Mouse (Mus musculus) megakaryocyte, adult 5-6 weeks (primary cell): ENCODE results near the gene Hspa4. TPM values are rescaled to one million over a fixed set of nuclear protein-coding genes. Genes with fewer than 3 reads are reported as not detected.
"Not testable (repeated sequence)": the region's sequence is repeated elsewhere in the genome, so short reads cannot be mapped to it uniquely, and the experiment has no call there.

Experiments
- ATAC-seq: 2 replicates; pipeline ENCODE4 v1.8.0; 2016; ENCODE audit warnings: mild to moderate bottlenecking, inconsistent platforms; ENCODE audit not compliant: poor library complexity, severe bottlenecking
- total RNA-seq, 2 experiments: library from RNA; stranded (forward) in 1 of 2; stranded (reverse) in 1 of 2; fragments of 153-499, 151-499 nt in 1 of 2; fragments of 221-1000, 200-1000 nt in 1 of 2; gene quantifications; 2 replicates each; pipeline versions ENCODE4 v1.2.3 to v1.2.4; 2015 to 2017

The Hspa4 gene
- 84.8 and 87.0 TPM in 2 replicates for total RNA-seq (2015)
- total RNA-seq (2017), result 313 and 322 TPM in 2 replicates

GRCm38 (mm10) chr11:53300330-53301166 is at the start of gene Hspa4:
TSS of gene Hspa4 (minus strand) at chr11:53300457.
- ATAC-seq, result peak; percentile 90

- no peak for ATAC-seq
Measured at GRCm38 (mm10) chr11:53345738-53346137, 45.5 kb upstream of the Hspa4 start.

- ATAC-seq, result peak; percentile 68
Measured at GRCm38 (mm10) chr11:53345328-53345727, 45.1 kb upstream of the Hspa4 start.

DNA sequence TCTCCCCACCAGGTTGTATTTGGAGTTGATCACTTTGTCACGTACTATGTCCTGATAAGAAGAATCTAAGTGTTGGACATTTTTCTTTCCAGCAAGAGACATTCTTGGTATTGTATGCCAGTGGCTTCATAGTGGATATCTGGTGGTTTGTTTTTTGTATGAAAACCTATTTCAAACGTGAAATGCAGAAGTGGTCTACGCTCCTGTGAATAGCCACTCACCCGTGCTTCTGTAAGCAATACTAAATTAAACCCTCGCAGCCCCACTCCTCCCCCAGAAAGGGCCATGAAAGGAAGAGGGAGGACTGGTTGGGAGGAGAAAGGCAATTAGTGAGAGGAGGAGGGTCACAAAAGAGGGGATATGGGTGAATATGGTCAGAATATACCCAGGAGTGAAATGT is 42.5 kb upstream of the Hspa4 start:
- ATAC-seq, result no peak

- not testable (repeated sequence) for ATAC-seq
Measured at GRCm38 (mm10) chr11:53341019-53341418, 40.8 kb upstream of the Hspa4 start.

DNA sequence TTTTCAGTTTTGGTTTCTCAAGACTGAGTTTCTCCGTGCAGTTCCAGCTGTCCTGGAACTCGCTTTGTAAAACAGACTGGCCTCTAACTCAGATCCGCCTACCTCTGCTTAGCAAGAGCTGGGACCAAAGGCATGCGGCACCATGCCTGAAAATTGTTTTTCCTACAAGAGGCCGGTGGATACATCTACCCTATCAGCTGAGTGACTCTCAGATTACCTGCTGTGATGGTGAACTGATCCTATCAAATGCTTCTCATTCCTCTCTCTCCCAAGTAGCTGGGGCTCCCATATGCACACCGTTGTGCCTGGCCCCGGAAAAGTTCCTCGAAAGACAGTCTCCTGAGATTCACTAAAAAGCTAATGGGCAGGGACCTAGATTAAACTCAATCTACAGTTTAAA is 37.4 kb upstream of the Hspa4 start:
- no peak for ATAC-seq

GRCm38 (mm10) chr11:53336924-53337323 is 36.7 kb upstream of the Hspa4 start:
- ATAC-seq, result no peak

DNA sequence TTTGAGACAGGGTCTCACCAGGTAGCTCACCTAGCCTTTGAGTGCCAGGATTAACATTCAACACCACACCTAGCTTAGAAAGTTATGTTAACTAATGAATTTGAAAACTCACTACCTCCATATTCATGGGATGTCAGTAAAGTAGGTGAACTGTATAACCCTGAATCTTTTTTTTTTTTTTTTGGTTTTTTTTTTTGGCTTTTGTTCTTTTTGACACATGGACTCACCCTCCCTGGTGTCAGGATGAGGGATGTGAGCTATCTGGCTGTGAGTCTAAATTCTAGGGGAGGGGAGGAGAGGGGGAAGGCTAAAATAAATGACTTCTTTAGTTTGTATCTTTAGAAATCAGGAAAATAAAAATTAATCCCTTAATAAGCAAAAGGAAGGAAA is 35.9 kb upstream of the Hspa4 start:
- ATAC-seq, result no peak

- ATAC-seq, result no peak
Measured at GRCm38 (mm10) chr11:53335505-53336181, 35.4 kb upstream of the Hspa4 start.

GRCm38 (mm10) chr11:53332076-53332680 is 31.9 kb upstream of the Hspa4 start:
- ATAC-seq, result no peak

DNA sequence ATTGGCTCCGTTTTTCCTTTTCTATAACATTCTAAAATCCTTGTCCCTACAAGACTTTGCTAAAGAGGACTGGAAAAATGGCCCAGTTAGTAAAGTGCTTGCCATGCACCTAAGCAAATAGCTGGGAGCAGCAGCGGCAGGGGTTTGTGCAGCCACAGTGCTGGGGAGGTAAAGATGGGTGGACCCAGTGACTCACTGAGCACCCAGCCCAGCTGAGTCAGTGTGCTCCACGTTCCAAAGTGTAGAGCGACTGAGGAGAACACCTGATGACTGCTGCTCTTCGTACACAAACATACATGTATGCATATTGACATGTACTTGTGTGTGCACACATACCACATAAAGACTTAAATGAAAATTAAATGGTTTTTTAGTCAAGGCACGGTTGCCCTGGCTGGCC is 30.9 kb upstream of the Hspa4 start:
- ATAC-seq, result no peak

DNA sequence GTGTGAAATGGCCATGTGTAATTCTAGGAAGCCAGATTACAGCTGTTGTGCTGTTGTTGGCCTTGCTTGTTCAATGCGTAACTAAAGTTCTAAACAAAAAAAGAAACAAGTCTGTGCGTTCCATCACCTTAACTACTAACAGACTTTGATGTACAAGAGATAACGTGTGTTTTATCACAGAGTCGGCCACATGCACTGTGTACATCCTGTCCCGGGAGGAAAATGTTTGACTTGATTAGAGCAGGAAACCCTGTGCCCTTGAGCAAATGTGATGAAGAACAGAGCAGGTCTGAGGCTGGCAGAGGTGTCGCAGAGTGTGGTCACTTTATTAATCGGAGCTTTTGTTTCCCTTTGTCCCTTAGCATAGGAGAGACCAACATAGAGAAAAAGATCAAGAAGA is 30.1 kb upstream of the Hspa4 start:
- ATAC-seq, result 0 out of 2 replicates have a peak, but pooled peaks have one; percentile 27

GRCm38 (mm10) chr11:53324512-53324968 is 24.3 kb upstream of the Hspa4 start, which contains the start of gene Zcchc10:
TSS of gene Zcchc10 (plus strand) at chr11:53324679.
- peak; percentile 100 for ATAC-seq

DNA sequence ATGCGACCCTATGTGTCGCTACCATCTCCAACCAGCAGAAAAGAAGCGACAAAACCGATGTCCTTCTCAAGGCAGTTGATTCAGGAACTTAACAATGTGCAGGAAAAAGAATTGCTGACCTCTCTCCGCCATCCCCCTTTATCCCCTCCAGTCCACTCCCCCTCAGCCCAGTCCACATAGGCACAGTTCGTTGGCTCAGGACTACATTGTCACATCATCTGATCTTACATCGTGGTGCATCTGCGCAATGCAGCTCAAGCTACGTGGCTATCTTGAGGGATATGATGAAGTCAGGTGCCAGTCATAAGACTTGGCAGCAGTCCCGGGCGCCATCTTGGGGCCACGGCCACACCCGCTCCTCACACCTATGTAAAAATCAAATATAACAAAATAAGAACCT is 19.6 kb upstream of the Hspa4 start:
- not testable (repeated sequence) for ATAC-seq

DNA sequence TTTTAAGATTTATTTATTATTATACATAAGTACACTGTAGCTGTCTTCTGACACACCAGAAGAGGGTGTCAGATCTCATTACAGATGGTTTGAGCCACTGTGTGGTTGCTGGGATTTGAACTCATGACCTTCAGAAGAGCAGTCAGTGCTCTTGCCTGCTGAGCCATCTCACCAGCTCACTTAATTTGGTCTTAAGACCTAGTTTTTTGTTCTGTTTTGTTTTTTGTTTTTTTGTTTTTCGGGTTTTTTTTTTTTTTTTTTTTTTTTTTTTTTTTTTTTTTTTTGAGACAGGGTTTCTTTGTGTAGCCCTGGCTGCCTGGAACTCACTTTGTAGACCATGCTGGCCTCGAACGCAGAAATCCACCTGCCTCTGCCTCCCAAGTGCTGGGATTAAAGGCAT is 18.3 kb upstream of the Hspa4 start:
- not testable (repeated sequence) for ATAC-seq

GRCm38 (mm10) chr11:53318041-53318440 is 17.8 kb upstream of the Hspa4 start:
- no peak for ATAC-seq

DNA sequence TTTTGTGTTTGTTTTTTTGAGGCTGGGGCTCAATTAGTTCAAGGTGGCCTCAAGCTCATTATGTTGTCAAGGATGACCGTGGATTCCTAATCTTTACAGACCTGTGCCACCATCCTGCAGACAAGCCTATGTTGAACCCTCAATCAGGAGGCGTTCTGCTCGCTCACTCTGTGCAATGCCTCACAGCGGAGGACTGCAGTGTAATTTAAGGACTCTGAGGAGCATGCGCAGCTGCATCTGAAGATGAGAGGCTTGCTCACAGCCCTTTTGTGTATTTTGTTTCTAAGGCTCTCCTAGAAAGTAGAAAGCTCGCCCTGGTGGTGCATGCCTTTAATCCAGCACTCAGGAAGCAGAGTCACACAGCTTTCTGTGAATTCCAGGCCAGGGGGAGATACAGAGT is 16.7 kb upstream of the Hspa4 start:
- ATAC-seq, result no peak

GRCm38 (mm10) chr11:53314770-53315173 is 14.5 kb upstream of the Hspa4 start:
- no peak for ATAC-seq

GRCm38 (mm10) chr11:53312823-53313222 is 12.6 kb upstream of the Hspa4 start:
- ATAC-seq, result 0 out of 2 replicates have a peak, but pooled peaks have one; percentile 12

DNA sequence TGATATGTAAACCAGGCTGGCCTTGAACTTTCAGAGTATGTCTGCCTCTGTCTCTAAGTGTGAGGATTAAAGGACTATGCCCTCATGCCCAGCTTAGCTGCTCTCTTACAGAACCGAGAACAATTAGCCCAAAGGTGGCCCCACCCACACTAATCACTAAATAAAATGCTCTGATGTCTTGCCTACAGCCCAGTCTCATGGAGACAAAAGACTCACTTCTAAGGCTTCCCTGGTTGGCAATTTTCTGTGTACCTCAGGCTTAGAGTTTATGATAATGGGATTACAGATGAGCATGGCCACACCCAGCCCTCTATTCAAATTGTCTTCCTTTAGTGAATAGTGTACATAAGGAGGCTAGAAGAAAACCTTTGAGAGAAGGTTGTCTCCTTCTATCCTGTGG is 11.1 kb upstream of the Hspa4 start:
- no peak for ATAC-seq

- no peak for ATAC-seq
Measured at GRCm38 (mm10) chr11:53308884-53309310, 8.6 kb upstream of the Hspa4 start.
